ENCODE assay signal across 12 mouse cellular contexts in the genomic region with DNA sequence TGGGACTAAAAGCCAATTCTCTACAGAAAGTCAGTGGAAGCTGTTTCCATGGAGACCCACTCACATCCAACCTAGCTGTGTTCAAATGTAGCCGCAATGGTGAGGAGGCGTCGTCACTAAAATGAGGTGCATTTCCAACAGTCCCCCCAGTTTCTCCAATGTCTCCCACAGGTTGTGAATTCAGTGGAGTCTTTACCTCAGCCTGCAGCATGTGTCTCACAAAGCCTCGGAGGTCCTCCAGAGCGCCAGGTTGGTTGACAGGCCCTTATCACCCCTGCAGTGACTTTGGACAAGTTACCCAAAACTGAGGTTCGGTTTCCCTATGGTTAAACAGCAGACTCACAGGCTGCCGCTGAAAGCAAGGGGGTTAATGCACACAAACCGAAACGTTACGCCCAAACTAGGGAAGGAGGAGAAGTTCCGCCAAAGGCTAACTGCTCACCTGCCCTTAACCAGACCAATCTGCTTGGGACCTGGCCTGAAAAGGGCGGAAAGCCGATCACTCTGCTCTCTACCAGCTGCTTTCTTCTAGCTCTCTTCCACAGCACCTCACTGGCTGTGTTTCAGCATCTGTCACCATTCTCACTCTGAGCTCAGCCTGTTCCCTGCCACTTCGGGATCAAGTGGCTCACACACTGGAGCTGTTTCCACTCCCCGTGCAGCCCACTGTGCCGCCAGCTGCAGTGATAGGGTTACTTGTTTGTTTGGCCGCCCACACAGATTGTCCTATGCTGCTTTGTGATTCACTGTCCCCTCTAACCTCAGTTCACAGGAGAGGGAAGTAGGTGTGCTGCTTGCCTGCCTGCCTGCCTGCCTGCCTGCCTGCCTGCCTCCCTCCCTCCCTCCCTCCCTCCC. TPM values are rescaled to one million over a fixed set of nuclear protein-coding genes. Genes with fewer than 3 reads are reported as not detected.
A peak's percentile ranks its signal among the peaks of the same experiment; 100 is the strongest.
DNase-seq lines count a peak whose midpoint lies in the region; ATAC-seq and TF ChIP-seq lines count a peak whose summit lies in the region.
"Had no signal": no experiment of that assay in that cellular context is flagged by ENCODE, and none has a peak within 500 bp of the region (broad histone marks: within the 10 kb centered on the region; RNA-seq: fewer than 3 reads in every experiment).

No protein-coding gene starts in this region.

- WGBS in liver, adult 2 months, result 47% methylated on average over 17 of the region's 17 CpGs
- 35% methylated on average over 17 of the region's 17 CpGs for WGBS in liver, postnatal 0 days (ENCODE audit: insufficient replicate concordance)

- H3K27ac ChIP-seq in liver, adult 2 months (replicated peaks; ENCODE audit: insufficient read depth, low read depth, low read length), result peak overlapping the region; percentile 29
- no peak overlapping the region for H3K27ac ChIP-seq in liver, postnatal 0 days (ENCODE audit: low read depth)
- H3K27ac ChIP-seq in layer of hippocampus, adult 2 months, result peak overlapping the region; percentile 84
- H3K27ac ChIP-seq: midbrain, embryonic 12.5 days had no signal

- H3K4me3 ChIP-seq in liver, adult 2 months (ENCODE audit: insufficient read depth, low read depth, low read length), result no peak overlapping the region
- no peak overlapping the region for H3K4me3 ChIP-seq in liver, postnatal 0 days (ENCODE audit: low read depth, low read length)
- H3K4me3 ChIP-seq in layer of hippocampus, adult 2 months, result peak overlapping the region; percentile 34; the same call in 1 of the 2 replicates
- H3K4me3 ChIP-seq: midbrain, embryonic 12.5 days had no signal

- peaks cover 17% of the 10 kb centered on the region for H3K4me1 ChIP-seq in liver, adult 2 months (ENCODE audit: control insufficient read depth, insufficient read depth, low read length)
- H3K4me1 ChIP-seq in liver, postnatal 0 days (ENCODE audit: insufficient read depth), result peaks cover 14% of the 10 kb centered on the region

- H3K9me3 ChIP-seq in liver, postnatal 0 days (ENCODE audit: low read length), result no peaks in the 10 kb centered on the region
- H3K9me3 ChIP-seq: midbrain, embryonic 12.5 days had no signal

- peak; percentile 45 for ATAC-seq in frontal cortex, adult (ENCODE audit: low TSS enrichment)
- no peak for ATAC-seq in liver, postnatal 0 days
- no peak for ATAC-seq in cerebellum, adult (ENCODE audit: insufficient number of reproducible peaks, low FRiP score, low TSS enrichment)

- no peak overlapping the region for H3K4me2 ChIP-seq in liver, postnatal 0 days (ENCODE audit: low read depth, low read length)
- H3K4me2 ChIP-seq: midbrain, embryonic 12.5 days had no signal

- TF ChIP-seq EP300 in liver, postnatal 0 days (IDR thresholded peaks at IDR 0.05; ENCODE audit: low read depth), result no peak

- peak overlapping the region; percentile 20; the same call in 1 of the 2 replicates for H3K9ac ChIP-seq in liver, adult 2 months (ENCODE audit: low read depth, low read length)
- H3K9ac ChIP-seq in liver, postnatal 0 days (replicated peaks), result no peak overlapping the region
- H3K9ac ChIP-seq: midbrain, embryonic 12.5 days had no signal

- H3K27me3 ChIP-seq in liver, adult 2 months (ENCODE audit: control insufficient read depth, insufficient read depth, low read length), result no peaks in the 10 kb centered on the region
- H3K27me3 ChIP-seq in liver, postnatal 0 days (ENCODE audit: insufficient read depth, low read length), result peaks cover 9% of the 10 kb centered on the region; the same call in 1 of the 2 replicates

- peaks cover 6% of the 10 kb centered on the region; the same call in 1 of the 2 replicates for H3K79me2 ChIP-seq in liver, adult 2 months (ENCODE audit: control insufficient read depth, insufficient read depth, low read length)

- no peak for DNase-seq in frontal cortex, postnatal 10 days (ENCODE audit: low spot score in 2 of 2)
- no peak for DNase-seq in liver, adult 2 months (ENCODE audit: extremely low read depth, low read depth, low spot score)
- no peak for DNase-seq in liver, postnatal 0 days
- DNase-seq in layer of hippocampus, adult 2 months (ENCODE audit: low spot score in 2 of 2), result peak; percentile 51 to 67
- peak; percentile 54 to 69 for DNase-seq in right cerebral cortex, postnatal 36 days (ENCODE audit: low spot score in 2 of 2)
- no peak for DNase-seq in urinary bladder, postnatal 14 days (ENCODE audit: low spot score)
- DNase-seq: adrenal gland, postnatal 14 days had no signal

- TF ChIP-seq POLR2A in liver, adult 2 months (IDR thresholded peaks at IDR 0.05; ENCODE audit: extremely low read depth, insufficient read depth, low read length), result no peak

- no peaks in the 10 kb centered on the region for H3K36me3 ChIP-seq in liver, adult 2 months (ENCODE audit: control insufficient read depth, insufficient read depth, low read length)
- no peaks in the 10 kb centered on the region for H3K36me3 ChIP-seq in liver, postnatal 0 days (replicated peaks; ENCODE audit: insufficient read depth, low read length)
- H3K36me3 ChIP-seq: midbrain, embryonic 12.5 days had no signal

- no peak for TF ChIP-seq CTCF in liver, adult 2 months (IDR thresholded peaks at IDR 0.05; ENCODE audit: low read depth, low read length)
- TF ChIP-seq CTCF in liver, postnatal 0 days (IDR thresholded peaks at IDR 0.05; ENCODE audit: low read depth), result no peak
- no peak for TF ChIP-seq CTCF in layer of hippocampus, adult 2 months (conservative IDR thresholded peaks at IDR 0.05)

RNA-seq across cellular contexts. Expression of gene Abhd6, which starts 1.6 kb away (rescaled TPM):
- total RNA-seq in liver, adult 2 months (2014; rRNA removed), result 17.4 and 29.2 TPM in 2 replicates
- polyA plus RNA-seq in liver, adult 2 months (2012; rRNA removed), result 39.6 and 45.2 TPM in 2 replicates
- polyA plus RNA-seq in liver, postnatal 0 days (2015; fragmentation: Nextera tagmentation; extraction: Ambion mirVana), result 29.8 and 34.0 TPM in 2 replicates
- 10 to 100 TPM; 77.1 to 78.0 TPM for total RNA-seq in layer of hippocampus, adult 2 months (2021)

RNA-seq across cellular contexts. Expression of gene Dnase1l3, which starts 6.7 kb away (rescaled TPM):
- total RNA-seq in liver, adult 2 months (2014; rRNA removed), result 10.0 and 10.9 TPM in 2 replicates
- polyA plus RNA-seq in liver, adult 2 months (2012; rRNA removed), result 20.5 and 24.3 TPM in 2 replicates
- 12.1 and 13.2 TPM in 2 replicates for polyA plus RNA-seq in liver, postnatal 0 days (2015; fragmentation: Nextera tagmentation; extraction: Ambion mirVana)
- not detected for total RNA-seq in layer of hippocampus, adult 2 months (2021)
- total RNA-seq: hematopoietic stem cell, adult 5-6 weeks had no signal

RNA-seq across cellular contexts. Expression of gene Gm45521, which starts 44.0 kb away (rescaled TPM):
- total RNA-seq in liver, adult 2 months (2014; rRNA removed), result not detected in 2 replicates
- polyA plus RNA-seq in liver, adult 2 months (2012; rRNA removed), result not detected in 2 replicates
- polyA plus RNA-seq in liver, postnatal 0 days (2015; fragmentation: Nextera tagmentation; extraction: Ambion mirVana), result not detected in 2 replicates
- not detected for total RNA-seq in layer of hippocampus, adult 2 months (2021)
- total RNA-seq: adrenal gland, postnatal 14 days; hematopoietic stem cell, adult 5-6 weeks had no signal
- polyA plus RNA-seq: limb, embryonic 14.5 days; midbrain, embryonic 12.5 days had no signal

Comparison
In these comparisons a context has a peak if more than half of its experiments do, and no peak if none do; other contexts are left out.
1. DNase-seq: peak in layer of hippocampus, adult 2 months (2 of 2) and right cerebral cortex, postnatal 36 days (2 of 2); none in frontal cortex, postnatal 10 days (0 of 2), liver, adult 2 months (single experiment), liver, postnatal 0 days (single experiment) and urinary bladder, postnatal 14 days (single experiment).
2. RNA of gene Dnase1l3, which starts 6.7 kb away (total RNA-seq): 10.0 to 10.9 TPM in liver, adult 2 months; not detected in layer of hippocampus, adult 2 months; every median in the first group is over 10 times any median in the second.